In the genomic region with DNA sequence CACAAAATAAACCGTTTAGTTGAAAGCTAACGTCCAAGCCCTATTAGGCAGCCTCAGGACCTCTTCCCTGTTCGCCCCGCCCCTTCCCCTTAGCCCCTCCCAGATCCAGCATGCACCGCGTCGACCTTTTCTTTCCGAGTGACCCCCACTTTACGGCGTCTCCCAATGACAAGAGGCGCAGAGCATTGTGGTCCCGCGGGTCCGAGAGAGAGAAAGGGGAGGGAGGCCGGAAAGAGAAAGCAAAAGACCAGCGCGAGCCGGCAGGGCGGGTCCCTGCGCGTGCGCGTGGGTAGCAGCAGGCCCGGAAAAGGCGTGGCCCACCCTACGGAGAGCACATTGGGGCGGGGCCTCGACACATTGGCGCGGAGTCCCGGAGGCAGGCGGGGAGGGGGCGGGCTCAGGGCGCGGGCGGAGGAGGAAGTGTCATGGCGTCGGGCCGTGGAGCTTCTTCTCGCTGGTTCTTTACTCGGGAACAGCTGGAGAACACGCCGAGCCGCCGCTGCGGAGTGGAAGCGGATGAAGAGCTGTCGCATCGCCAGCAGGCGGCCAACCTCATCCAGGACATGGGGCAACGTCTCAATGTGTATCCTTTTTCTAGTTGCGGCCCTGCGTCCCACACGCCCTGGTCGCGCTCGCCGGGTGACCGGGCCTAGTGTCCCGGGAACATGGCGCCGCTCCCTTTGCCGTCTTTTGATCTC, we compare ENCODE assay signal across 7 mouse cellular contexts. TPM values are rescaled to one million over a fixed set of nuclear protein-coding genes. Genes with fewer than 3 reads are reported as not detected.
DNase-seq lines count a peak whose midpoint lies in the region; ATAC-seq lines count a peak whose summit lies in the region.

Gene Ccnt2, plus strand, starts transcription at position 362 of the 698 bp plus-strand sequence.

- H3K9ac ChIP-seq in intestine, embryonic 16.5 days (ENCODE audit: low read depth, low read length): peak within 1 kb of the TSS; percentile 92
- H3K9ac ChIP-seq in midbrain, embryonic 11.5 days (ENCODE audit: low read length): peak within 1 kb of the TSS; percentile 95

- no peaks in the 10 kb centered on the region for H3K27me3 ChIP-seq in intestine, embryonic 16.5 days (replicated peaks; ENCODE audit: control insufficient read depth, insufficient read depth, low read length)
- no peaks in the 10 kb centered on the region for H3K27me3 ChIP-seq in midbrain, embryonic 11.5 days (ENCODE audit: control insufficient read depth, insufficient read depth, low read length)

- WGBS in intestine, embryonic 16.5 days: under 1% methylated on average over 62 of the region's 63 CpGs
- WGBS in midbrain, embryonic 11.5 days: under 1% methylated on average over 62 of the region's 63 CpGs

- peak within 1 kb of the TSS; percentile 96 for H3K27ac ChIP-seq in intestine, embryonic 16.5 days (ENCODE audit: low read length)
- peak within 1 kb of the TSS; percentile 81 for H3K27ac ChIP-seq in midbrain, embryonic 11.5 days (ENCODE audit: low read depth, low read length)

- no peaks in the 10 kb centered on the region for H3K9me3 ChIP-seq in intestine, embryonic 16.5 days (ENCODE audit: control insufficient read depth, low read length)
- H3K9me3 ChIP-seq in midbrain, embryonic 11.5 days (ENCODE audit: control insufficient read depth, low read length): no peaks in the 10 kb centered on the region

- H3K4me3 ChIP-seq in intestine, embryonic 16.5 days (ENCODE audit: low read length): peak within 1 kb of the TSS; percentile 97
- peak within 1 kb of the TSS; percentile 93 for H3K4me3 ChIP-seq in midbrain, embryonic 11.5 days (ENCODE audit: low read depth, low read length)

- H3K36me3 ChIP-seq in intestine, embryonic 16.5 days (ENCODE audit: control insufficient read depth, insufficient read depth, low read length): no peaks in the 10 kb centered on the region
- H3K36me3 ChIP-seq in midbrain, embryonic 11.5 days (ENCODE audit: control insufficient read depth, insufficient read depth, low read length): 0 out of 2 replicates have a peak, but pooled peaks cover 3% of the 10 kb centered on the region

- peak; percentile 100 for DNase-seq in adrenal gland, adult 8-10 months
- DNase-seq in embryo, embryonic 9.5 days (ENCODE audit: extremely low spot score): peak; percentile 99
- DNase-seq in gastrocnemius, postnatal 4 days (ENCODE audit: low spot score in 2 of 2): peak; percentile 97 to 99
- peak; percentile 99 to 100 for DNase-seq in left cerebral cortex, postnatal 36 days (ENCODE audit: low spot score in 2 of 2)
- peak; percentile 100 for DNase-seq in midbrain, embryonic 11.5 days (ENCODE audit: low spot score, missing footprints)
- DNase-seq in skeletal muscle tissue, adult 2 months (ENCODE audit: low read depth, low spot score): peak; percentile 99

- intact Hi-C loops in left cerebral cortex, postnatal 36 days (cut with DNase I): loop anchor here (10.0 kb wide), 2 partner anchors 91 to 331 kb away; partner anchors contain the start of genes R3hdm1, Rab3gap1 and Zranb3

- H3K4me2 ChIP-seq in intestine, embryonic 16.5 days (ENCODE audit: low read depth, low read length): peak within 1 kb of the TSS; percentile 77
- H3K4me2 ChIP-seq in midbrain, embryonic 11.5 days: peak within 1 kb of the TSS; percentile 69

- peaks cover 8% of the 10 kb centered on the region for H3K4me1 ChIP-seq in intestine, embryonic 16.5 days (ENCODE audit: control insufficient read depth, insufficient read depth, low read length)
- H3K4me1 ChIP-seq in midbrain, embryonic 11.5 days (ENCODE audit: control insufficient read depth, insufficient read depth, low read length): peaks cover 9% of the 10 kb centered on the region

- ATAC-seq in intestine, embryonic 16.5 days: peak; percentile 99
- peak; percentile 99 for ATAC-seq in midbrain, embryonic 11.5 days (ENCODE audit: low FRiP score)

RNA-seq across cellular contexts. Expression of gene Ccnt2, which starts in this region (rescaled TPM):
- 10 to 100 TPM; 45.6 to 73.4 (median 53.0) TPM for total RNA-seq in adrenal gland, adult 8-10 months (2022)
- 10 to 100 TPM; 37.8 to 42.7 TPM for total RNA-seq in gastrocnemius, postnatal 4 days (2021)
- 47.8 and 51.5 TPM in 2 replicates for polyA plus RNA-seq in intestine, embryonic 16.5 days (2015; fragmentation: Nextera tagmentation; extraction: Ambion mirVana)
- total RNA-seq in left cerebral cortex, postnatal 36 days (2021): 10 to 100 TPM; 50.8 to 72.3 TPM
- 89.6 and 94.7 TPM in 2 replicates for polyA plus RNA-seq in midbrain, embryonic 11.5 days (2014; fragmentation: Nextera tagmentation; extraction: Ambion mirVana)

Comparison
In these comparisons a context has a peak if more than half of its experiments do, and no peak if none do; other contexts are left out.
1. Peak in every context shown above with its lines: DNase-seq, ATAC-seq, H3K4me3 ChIP-seq and H3K27ac ChIP-seq.